Mouse (Mus musculus): Measurements from ENCODE around the gene Rpl6. TPM values are rescaled to one million over a fixed set of nuclear protein-coding genes. Genes with fewer than 3 reads are reported as not detected.

The Rpl6 gene
- polyA plus RNA-seq, 1 experiment from 2014 or later: 556 TPM

Other genes starting within 250 kb of the Rpl6 start
- gene Rph3a, start 194.4 kb upstream of the Rpl6 start, polyA plus RNA-seq (2015; fragmentation: Nextera tagmentation; extraction: Ambion mirVana): 0.10 TPM in 1 of 2 replicates, not detected in the other
- gene Ptpn11, start 13.1 kb upstream of the Rpl6 start, polyA plus RNA-seq (2015; fragmentation: Nextera tagmentation; extraction: Ambion mirVana): 12.5 TPM in 2 replicates
- 6.9 and 7.6 TPM in 2 replicates for gene Hectd4, start 15.7 kb downstream of the Rpl6 start, polyA plus RNA-seq (2015; fragmentation: Nextera tagmentation; extraction: Ambion mirVana)
- gene Trafd1, start 181.2 kb downstream of the Rpl6 start, polyA plus RNA-seq (2015; fragmentation: Nextera tagmentation; extraction: Ambion mirVana): 19.7 and 21.4 TPM in 2 replicates
- gene Naa25, start 193.5 kb downstream of the Rpl6 start, polyA plus RNA-seq (2015; fragmentation: Nextera tagmentation; extraction: Ambion mirVana): 32.8 and 37.7 TPM in 2 replicates
- gene Tmem116, start 247.4 kb downstream of the Rpl6 start, polyA plus RNA-seq (2015; fragmentation: Nextera tagmentation; extraction: Ambion mirVana): 0.83 and 1.3 TPM in 2 replicates
- 99.8 and 102 TPM in 2 replicates for gene Erp29, start 248.0 kb downstream of the Rpl6 start, polyA plus RNA-seq (2015; fragmentation: Nextera tagmentation; extraction: Ambion mirVana)

Measured in liver, embryonic 13.5 days (tissue).